Mouse (Mus musculus) hindbrain, postnatal 0 days (tissue): ENCODE results near the gene Leng1. TPM values are rescaled to one million over a fixed set of nuclear protein-coding genes. Genes with fewer than 3 reads are reported as not detected.

ENCODE experiments used
- ATAC-seq: fragments of 200-750 bp; cut with Nextera tagmentation; 2 replicates; pipeline ENCODE4 v1.8.0; 2017; ENCODE audit warnings: mild to moderate bottlenecking, moderate TSS enrichment, moderate library complexity
- DNase-seq: peaks from one replicate; pipeline ENCODE4 v3.0.0-alpha.2; 2015; ENCODE audit warnings: low spot score
- H3K27ac ChIP-seq: fragments of 300-500 bp; sonication (generic); 2 replicates; pipeline ENCODE4 v1.5.1; 2014; ENCODE audit warnings: mild to moderate bottlenecking
- H3K27me3 ChIP-seq: fragments of 300-500 bp; sonication (generic); 2 replicates; pipeline ENCODE4 v1.6.1; 2014; ENCODE audit warnings: low read length, mixed read lengths; ENCODE audit not compliant: insufficient read depth
- H3K36me3 ChIP-seq: fragments of 300-500 bp; sonication (generic); 2 replicates; pipeline ENCODE4 v1.6.1; 2014; ENCODE audit warnings: low read length, mixed read lengths; ENCODE audit not compliant: insufficient read depth
- H3K4me1 ChIP-seq: fragments of 300-500 bp; sonication (generic); 2 replicates; pipeline ENCODE4 v1.6.1; 2014; ENCODE audit warnings: antibody characterized with exemption, low read length, mixed read lengths; ENCODE audit not compliant: insufficient read depth
- H3K4me2 ChIP-seq: fragments of 300-500 bp; sonication (generic); 2 replicates; pipeline ENCODE4 v1.6.1; 2014; ENCODE audit warnings: low read depth, mild to moderate bottlenecking, low read length, moderate library complexity, mixed read lengths
- H3K4me3 ChIP-seq: fragments of 300-500 bp; sonication (generic); 2 replicates; pipeline ENCODE4 v1.5.1; 2014; ENCODE audit warnings: low read length
- H3K9ac ChIP-seq: fragments of 300-500 bp; sonication (generic); replicated peaks from 2 replicates; pipeline ENCODE4 v1.6.1; 2014; ENCODE audit warnings: mild to moderate bottlenecking, low read length, moderate library complexity, mixed read lengths
- H3K9me3 ChIP-seq: fragments of 300-500 bp; sonication (generic); 2 replicates; pipeline ENCODE4 v1.6.1; 2016; ENCODE audit warnings: low read length, mixed read lengths
- CTCF ChIP-seq: IDR thresholded peaks from 2 replicates; pipeline ENCODE4 v1.5.1; 2016; ENCODE audit warnings: antibody characterized with exemption, control low read depth, low read depth
- WGBS: fragments of 180-500 bp; shearing (Covaris S2); extraction: QIAGEN DNeasy Blood & Tissue Kit; methylation state at CpG from one replicate; pipeline ENCODE4 v1.1.7; 2014; 5-methylcytosine and 5-hydroxymethylcytosine counted together
- polyA plus RNA-seq: library from polyadenylated mRNA; unstranded; fragments of >200 nt; fragmentation: Nextera tagmentation; extraction: Ambion mirVana; gene quantifications from 2 replicates; pipeline ENCODE4 v1.2.1, GENCODE M21; 2015
- total RNA-seq: library from RNA; depleted of rRNA; stranded (reverse); fragments of >200 nt; gene quantifications from 2 replicates; pipeline ENCODE4 v1.2.3, GENCODE M21; 2014

The Leng1 gene
- total and polyA plus RNA-seq, 2 experiments from 2014 or later: 2.2 to 10.9 TPM

DNA sequence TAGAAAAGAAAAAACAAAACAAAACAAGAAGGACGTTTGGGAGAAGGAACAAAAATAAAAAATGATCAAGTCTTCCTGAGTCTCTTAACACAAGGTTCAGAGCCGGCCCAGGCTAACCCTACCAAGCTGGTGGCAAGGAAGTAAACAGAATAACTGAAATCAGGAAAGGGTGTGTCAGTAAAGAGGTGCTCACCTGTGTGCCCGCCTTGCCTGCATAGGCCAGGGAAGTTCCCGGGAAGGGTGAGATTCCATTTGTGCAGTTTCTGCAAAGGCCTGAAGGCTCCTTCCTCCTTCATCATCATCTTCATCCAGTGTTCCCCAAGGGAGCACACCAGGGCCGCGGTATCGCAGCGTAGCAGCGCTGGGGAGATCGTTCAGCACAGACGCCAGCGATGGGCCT is 10.7 kb upstream of the Leng1 start:
- no peaks in the 10 kb centered on the region for H3K9me3 ChIP-seq
- H3K27me3 ChIP-seq: no peaks in the 10 kb centered on the region
- DNase-seq: no peak
- H3K4me3 ChIP-seq: no peak overlapping the region
- no peak for TF ChIP-seq CTCF
- peaks cover 14% of the 10 kb centered on the region; the same call in 1 of the 2 replicates for H3K36me3 ChIP-seq
- no peak overlapping the region for H3K4me2 ChIP-seq
- no peak overlapping the region for H3K27ac ChIP-seq
- H3K4me1 ChIP-seq: no peaks in the 10 kb centered on the region
- ATAC-seq: no peak
- 84% methylated on average over 12 of the region's 12 CpGs for WGBS
- H3K9ac ChIP-seq: no peak overlapping the region

DNA sequence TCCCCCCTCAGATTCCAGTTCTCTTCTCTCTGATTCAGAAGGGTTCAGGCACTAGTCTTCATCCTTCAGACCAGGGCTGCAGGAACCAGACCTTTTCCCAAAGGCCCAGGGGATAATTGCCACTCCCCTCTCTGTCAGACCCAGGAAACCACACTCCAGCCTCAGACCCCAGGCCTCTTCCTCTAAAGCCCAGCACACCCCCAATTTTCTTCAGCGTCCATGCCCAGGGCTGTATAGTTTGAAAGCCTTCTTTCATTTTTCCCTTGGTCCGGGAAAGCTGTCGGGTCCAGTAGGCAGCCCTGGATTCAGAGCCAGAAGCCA is 9.5 kb upstream of the Leng1 start:
- no peak for TF ChIP-seq CTCF
- Histone ChIP-seq H3K9ac (no peak overlapping the region), H3K4me3 (no peak overlapping the region), H3K27me3 (no peaks in the 10 kb centered on the region), H3K27ac (no peak overlapping the region), H3K9me3 (no peaks in the 10 kb centered on the region), H3K4me2 (no peak overlapping the region), H3K4me1 (no peaks in the 10 kb centered on the region), H3K36me3 (peaks cover 7% of the 10 kb centered on the region; the same call in 1 of the 2 replicates)
- WGBS: 81% methylated on average over 3 of the region's 3 CpGs
- ATAC-seq (0 out of 2 replicates have a peak, but pooled peaks have one; percentile 10), DNase-seq (no peak)

DNA sequence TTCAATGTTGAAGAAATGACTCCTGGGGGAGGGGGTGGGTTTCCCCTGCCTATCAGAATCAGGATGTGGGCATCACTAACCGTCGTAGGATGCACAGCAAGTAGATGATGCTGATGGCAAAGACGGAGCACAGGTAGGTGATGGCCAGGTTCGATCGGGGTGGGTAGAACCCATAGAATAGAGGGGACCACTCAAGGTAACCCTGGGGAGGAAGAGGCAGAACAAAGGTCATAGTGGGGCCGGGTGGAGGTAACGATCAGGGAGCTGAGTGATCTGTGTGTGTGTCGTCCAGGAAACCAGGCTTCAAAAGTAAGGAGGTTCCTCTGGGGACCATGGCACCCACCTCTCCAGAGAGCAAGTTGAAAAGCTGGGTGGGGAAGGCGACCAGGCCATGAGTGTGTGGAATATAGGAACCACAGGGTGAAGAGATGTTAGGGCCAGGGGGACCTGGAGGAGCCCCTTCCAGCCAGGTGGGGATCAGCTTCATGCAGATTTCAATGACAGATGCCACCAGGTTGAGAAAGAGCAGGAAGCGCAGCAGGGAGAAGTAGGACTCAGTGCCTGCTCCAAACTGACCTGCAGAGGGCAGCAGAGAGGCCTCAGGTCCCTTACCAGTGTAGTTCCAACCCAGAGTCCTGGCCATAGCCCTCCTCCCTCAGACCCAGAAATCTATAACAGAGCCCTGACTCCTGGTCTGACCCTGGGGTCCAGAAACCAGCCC is 9.0 kb upstream of the Leng1 start:
- no peak overlapping the region for H3K4me2 ChIP-seq
- peak; percentile 90 for ATAC-seq
- H3K27me3 ChIP-seq: no peaks in the 10 kb centered on the region
- no peak overlapping the region for H3K27ac ChIP-seq
- no peaks in the 10 kb centered on the region for H3K9me3 ChIP-seq
- TF ChIP-seq CTCF: peak; percentile 95
- 0 out of 2 replicates have a peak overlapping the region, but pooled peaks have one; percentile 9 for H3K9ac ChIP-seq
- DNase-seq: peak; percentile 90
- WGBS: 69% methylated on average over 10 of the region's 10 CpGs
- no peaks in the 10 kb centered on the region for H3K4me1 ChIP-seq
- H3K36me3 ChIP-seq: peaks cover 5% of the 10 kb centered on the region; the same call in 1 of the 2 replicates
- H3K4me3 ChIP-seq: no peak overlapping the region

DNA sequence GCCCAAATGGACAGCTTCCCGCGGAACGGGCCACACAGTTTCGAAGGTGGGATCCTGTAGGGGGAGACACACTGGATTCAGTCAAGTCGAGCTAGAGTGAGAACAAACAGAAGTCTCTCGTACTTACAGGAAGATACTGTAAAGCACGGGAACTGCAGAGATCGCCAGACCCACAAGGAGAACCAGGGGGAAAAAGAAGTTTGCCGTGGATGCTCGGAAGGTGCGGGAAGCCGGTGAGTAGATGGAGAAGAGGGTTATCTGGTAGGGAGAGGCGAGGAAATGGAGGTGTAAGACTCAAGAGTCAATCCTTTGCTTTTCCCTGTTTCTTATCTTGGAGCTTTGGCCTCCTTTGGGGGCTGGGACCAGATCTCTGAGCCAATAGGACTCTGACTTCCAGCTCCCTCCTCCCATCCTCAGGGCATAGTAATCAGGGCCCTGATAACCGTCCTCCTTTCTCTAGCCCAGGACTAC is 1.3 kb upstream of the Leng1 start:
- no peak overlapping the region for H3K4me3 ChIP-seq
- TF ChIP-seq CTCF: peak; percentile 25; the same call in 1 of the 2 replicates
- H3K9me3 ChIP-seq: no peaks in the 10 kb centered on the region
- DNase-seq (no peak), ATAC-seq (no peak)
- H3K27ac ChIP-seq: no peak overlapping the region
- H3K4me2 ChIP-seq: 0 out of 2 replicates have a peak overlapping the region, but pooled peaks have one; percentile 13
- peaks cover 9% of the 10 kb centered on the region; the same call in 1 of the 2 replicates for H3K36me3 ChIP-seq
- H3K27me3 ChIP-seq: no peaks in the 10 kb centered on the region
- 29% methylated on average over 14 of the region's 14 CpGs for whole genome bisulfite sequencing
- H3K9ac ChIP-seq: no peak overlapping the region
- H3K4me1 ChIP-seq: no peaks in the 10 kb centered on the region

DNA sequence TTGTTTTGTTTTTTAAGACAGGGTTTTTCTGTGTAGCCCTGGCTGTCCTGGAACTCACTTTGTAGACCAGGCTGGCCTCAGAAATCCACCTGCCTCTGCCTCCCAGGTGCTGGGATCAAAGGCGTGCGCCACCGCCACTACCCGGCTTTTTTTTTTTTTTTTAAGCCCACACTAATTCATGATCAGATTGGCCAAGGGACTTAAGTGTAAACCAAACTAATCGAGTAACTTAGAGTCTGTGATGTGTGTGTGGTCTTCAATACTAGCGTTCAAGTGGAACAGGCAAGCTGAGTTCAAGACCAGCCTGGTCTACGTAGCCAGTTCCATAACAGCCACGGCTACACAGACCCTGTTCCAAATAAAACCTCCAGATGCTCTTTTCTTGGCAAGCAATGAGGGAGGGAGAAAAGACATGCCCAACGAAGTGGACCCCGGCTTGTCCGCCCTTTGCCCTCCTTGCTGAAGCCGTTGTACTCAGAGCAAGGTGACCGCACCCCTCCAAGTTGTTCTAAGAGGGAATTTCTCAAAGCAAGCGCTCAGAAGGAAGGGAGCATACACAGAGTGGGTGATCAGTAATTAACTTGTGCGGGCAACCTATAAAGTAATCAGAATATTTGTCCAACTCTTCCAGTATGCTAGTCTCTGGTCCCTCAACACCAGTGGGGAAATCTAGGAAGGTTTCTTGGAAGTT is 971 bp downstream of the Leng1 start:
- Histone ChIP-seq H3K9ac (peak overlapping the region; percentile 64), H3K4me2 (peak overlapping the region; percentile 62), H3K9me3 (no peaks in the 10 kb centered on the region), H3K4me3 (peak overlapping the region; percentile 62), H3K27me3 (no peaks in the 10 kb centered on the region), H3K4me1 (no peaks in the 10 kb centered on the region), H3K36me3 (peaks cover 23% of the 10 kb centered on the region), H3K27ac (peak overlapping the region; percentile 79)
- TF ChIP-seq CTCF: no peak
- DNase-seq (no peak), ATAC-seq (peak; percentile 7; the same call in 1 of the 2 replicates)
- 32% methylated on average over 15 of the region's 15 CpGs for WGBS

DNA sequence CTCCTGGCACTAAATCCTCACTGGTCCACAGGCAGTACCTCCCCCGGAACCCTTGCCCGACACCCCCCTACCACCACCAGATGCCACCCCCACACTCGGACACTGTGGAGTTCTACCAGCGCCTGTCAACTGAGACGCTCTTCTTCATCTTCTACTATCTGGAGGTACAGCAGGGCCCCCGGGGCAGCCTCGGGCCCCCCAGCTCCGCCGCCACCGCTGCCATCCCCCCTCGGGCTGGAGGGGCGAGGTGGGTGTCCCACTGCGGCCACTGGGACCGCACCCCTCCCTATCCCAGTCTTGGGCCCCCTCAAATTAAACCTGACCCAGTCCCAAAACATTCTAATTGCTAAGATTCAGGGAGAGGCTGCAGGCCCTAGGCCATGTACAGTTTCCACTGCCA is 7.1 kb downstream of the Leng1 start:
- ATAC-seq (no peak), DNase-seq (no peak)
- Histone ChIP-seq H3K36me3 (peaks cover 74% of the 10 kb centered on the region), H3K27ac (no peak overlapping the region), H3K4me2 (no peak overlapping the region), H3K9me3 (no peaks in the 10 kb centered on the region), H3K4me3 (no peak overlapping the region), H3K9ac (no peak overlapping the region), H3K4me1 (no peaks in the 10 kb centered on the region), H3K27me3 (no peaks in the 10 kb centered on the region)
- TF ChIP-seq CTCF: no peak
- 94% methylated on average over 14 of the region's 14 CpGs for WGBS

DNA sequence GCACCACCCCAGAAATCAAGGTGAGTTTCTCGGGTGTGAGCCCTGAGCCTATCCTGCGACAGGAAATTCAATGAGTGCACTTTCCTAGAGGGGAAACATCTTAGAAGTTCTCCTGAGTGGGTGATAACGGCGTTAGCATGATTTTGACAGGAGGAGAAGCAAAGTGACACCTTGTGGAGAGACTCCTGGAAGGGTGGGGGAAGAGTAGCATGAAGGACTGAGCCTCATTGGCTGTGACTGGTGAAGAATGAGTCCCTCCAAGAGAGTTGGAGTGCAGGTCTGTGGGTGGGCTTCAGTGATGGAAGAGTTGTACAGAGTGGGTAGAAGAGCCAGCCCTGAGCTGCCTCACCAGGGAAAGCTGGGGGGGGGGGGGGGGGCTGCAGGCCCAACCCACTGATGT is 8.7 kb downstream of the Leng1 start:
- WGBS: 88% methylated on average over 4 of the region's 4 CpGs
- Histone ChIP-seq H3K27ac (no peak overlapping the region), H3K36me3 (peaks cover 82% of the 10 kb centered on the region), H3K4me1 (no peaks in the 10 kb centered on the region), H3K4me2 (no peak overlapping the region), H3K9me3 (no peaks in the 10 kb centered on the region), H3K4me3 (no peak overlapping the region), H3K27me3 (no peaks in the 10 kb centered on the region), H3K9ac (no peak overlapping the region)
- ATAC-seq (no peak), DNase-seq (no peak)
- no peak for TF ChIP-seq CTCF
